Comparison of ENCODE assay signal across 8 mouse cellular contexts in the genomic region with DNA sequence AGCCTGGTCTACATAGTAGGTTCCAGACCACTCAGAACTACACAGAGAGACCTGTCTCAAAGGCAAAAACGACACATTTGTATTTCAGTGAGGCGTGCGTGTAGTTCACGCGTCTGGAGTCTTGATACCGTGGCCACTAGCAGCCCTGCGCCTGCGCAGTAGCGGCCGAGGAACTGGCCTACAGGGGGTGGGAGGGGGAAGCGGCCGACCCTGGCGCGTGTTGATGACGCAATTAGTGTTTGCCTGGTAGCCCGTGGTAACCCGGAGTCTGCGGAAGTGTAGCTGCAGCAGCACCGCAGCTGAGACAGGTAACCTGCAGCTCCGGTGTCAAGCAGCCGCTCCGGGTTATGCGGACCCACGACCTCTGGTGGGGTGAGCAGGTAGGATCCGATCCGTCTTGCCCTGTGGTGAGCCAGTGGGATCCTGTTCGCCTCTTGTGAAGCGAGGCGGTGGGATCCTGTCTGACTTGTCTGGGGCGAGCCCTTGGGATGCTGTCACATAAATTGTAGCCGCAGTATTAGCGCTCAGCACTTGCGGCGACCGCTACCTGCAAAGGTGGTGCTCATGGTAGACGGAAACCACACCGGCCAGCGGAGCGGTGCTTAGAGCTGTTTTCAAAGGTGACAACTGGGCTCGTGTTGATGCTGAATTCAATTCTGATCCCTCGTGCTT. TPM values are rescaled to one million over a fixed set of nuclear protein-coding genes. Genes with fewer than 3 reads are reported as not detected.
DNase-seq lines count a peak whose midpoint lies in the region; ATAC-seq and TF ChIP-seq lines count a peak whose summit lies in the region.

2010111I01Rik (plus strand) TSS at position 254 of the 672 bp plus-strand sequence.

- H3K9me3 ChIP-seq in G1E (replicated peaks): no peaks in the 10 kb centered on the region
- H3K9me3 ChIP-seq in forebrain, embryonic 16.5 days (ENCODE audit: control insufficient read depth, low read length): no peaks in the 10 kb centered on the region
- H3K9me3 ChIP-seq in lung, embryonic 14.5 days (ENCODE audit: low read depth, low read length): no peaks in the 10 kb centered on the region

- peak within 1 kb of the TSS; percentile 69 for H3K9ac ChIP-seq in forebrain, embryonic 16.5 days (replicated peaks; ENCODE audit: low read depth, low read length)
- H3K9ac ChIP-seq in lung, embryonic 14.5 days: peak within 1 kb of the TSS; percentile 70

- DNase-seq in G1E (ENCODE audit: low spot score): peak; percentile 95
- peak; percentile 94 to 96 for DNase-seq in cerebellum, adult 18-20 months
- peak; percentile 95 to 96 for DNase-seq in heart, postnatal 36 days
- peak; percentile 95 to 98 for DNase-seq in layer of hippocampus, adult 2 months (ENCODE audit: low spot score in 2 of 2)
- peak; percentile 99 for DNase-seq in lung, embryonic 14.5 days
- DNase-seq in thymus, adult 2 months: peak; percentile 98

- peak; percentile 81 for ATAC-seq in G1E (ENCODE audit: extremely low read depth, insufficient number of reproducible peaks, low FRiP score, poor library complexity, severe bottlenecking)
- ATAC-seq in forebrain, embryonic 16.5 days: peak; percentile 96
- ATAC-seq in lung, embryonic 14.5 days (ENCODE audit: insufficient read depth): peak; percentile 87

- TF ChIP-seq POLR2A in olfactory bulb, adult 2 months (IDR thresholded peaks at IDR 0.05; ENCODE audit: insufficient read depth, low read depth, low read length): peak; percentile 65
- TF ChIP-seq POLR2A in thymus, adult 2 months (IDR thresholded peaks at IDR 0.05; ENCODE audit: control insufficient read depth, extremely low read depth, insufficient read depth, low read length, poor library complexity): peak; percentile 62

- H3K4me2 ChIP-seq in forebrain, embryonic 16.5 days (ENCODE audit: low read length): peak within 1 kb of the TSS; percentile 72
- H3K4me2 ChIP-seq in lung, embryonic 14.5 days: peak within 1 kb of the TSS; percentile 88

- 1% methylated on average over 41 of the region's 41 CpGs for WGBS in forebrain, embryonic 16.5 days
- under 1% methylated on average over 41 of the region's 41 CpGs for WGBS in lung, embryonic 14.5 days
- under 1% methylated on average over 41 of the region's 41 CpGs for WGBS in olfactory bulb, adult 2 months
- under 1% methylated on average over 41 of the region's 41 CpGs for WGBS in thymus, adult 2 months

- peaks cover 3% of the 10 kb centered on the region; the same call in 1 of the 2 replicates for H3K27me3 ChIP-seq in G1E (ENCODE audit: insufficient read depth, low read length)
- H3K27me3 ChIP-seq in forebrain, embryonic 16.5 days (replicated peaks; ENCODE audit: control insufficient read depth, insufficient read depth, low read length): no peaks in the 10 kb centered on the region
- no peaks in the 10 kb centered on the region for H3K27me3 ChIP-seq in lung, embryonic 14.5 days (ENCODE audit: insufficient read depth, low read length)
- no peaks in the 10 kb centered on the region for H3K27me3 ChIP-seq in thymus, adult 2 months (ENCODE audit: control insufficient read depth, insufficient read depth, low read length)

- H3K36me3 ChIP-seq in G1E (replicated peaks): peaks cover 15% of the 10 kb centered on the region
- H3K36me3 ChIP-seq in forebrain, embryonic 16.5 days (ENCODE audit: control insufficient read depth, insufficient read depth): no peaks in the 10 kb centered on the region
- H3K36me3 ChIP-seq in lung, embryonic 14.5 days (ENCODE audit: insufficient read depth): no peaks in the 10 kb centered on the region
- no peaks in the 10 kb centered on the region for H3K36me3 ChIP-seq in thymus, adult 2 months (ENCODE audit: control insufficient read depth, insufficient read depth, low read length)

- no peak for TF ChIP-seq CTCF in G1E (IDR thresholded peaks at IDR 0.05; ENCODE audit: low read depth, low read length)
- TF ChIP-seq CTCF in layer of hippocampus, adult 2 months (conservative IDR thresholded peaks at IDR 0.05): peak; percentile 62
- peak; percentile 61 for TF ChIP-seq CTCF in lung, embryonic 14.5 days (IDR thresholded peaks at IDR 0.05; ENCODE audit: low read depth)
- TF ChIP-seq CTCF in olfactory bulb, adult 2 months (IDR thresholded peaks at IDR 0.05; ENCODE audit: insufficient read depth, low read depth, low read length): 0 out of 2 replicates have a peak, but pooled peaks have one; percentile 17
- TF ChIP-seq CTCF in thymus, adult 2 months (IDR thresholded peaks at IDR 0.05; ENCODE audit: borderline replicate concordance, control insufficient read depth, extremely low read depth, insufficient read depth, low read length, poor library complexity): peak; percentile 31; the same call in 1 of the 2 replicates

- peak within 1 kb of the TSS; percentile 95 for H3K4me3 ChIP-seq in G1E (ENCODE audit: low read depth, low read length)
- H3K4me3 ChIP-seq in forebrain, embryonic 16.5 days (replicated peaks; ENCODE audit: low read length): peak within 1 kb of the TSS; percentile 73
- peak within 1 kb of the TSS; percentile 84 for H3K4me3 ChIP-seq in layer of hippocampus, adult 2 months
- peak within 1 kb of the TSS; percentile 83 for H3K4me3 ChIP-seq in lung, embryonic 14.5 days (ENCODE audit: low read depth, low read length)
- peak within 1 kb of the TSS; percentile 71 for H3K4me3 ChIP-seq in olfactory bulb, adult 2 months (ENCODE audit: insufficient read depth, low read depth, low read length)
- peak within 1 kb of the TSS; percentile 73 for H3K4me3 ChIP-seq in thymus, adult 2 months (ENCODE audit: control insufficient read depth, insufficient read depth, low read length)

- no peak within 1 kb of the TSS for H3K27ac ChIP-seq in forebrain, embryonic 16.5 days (ENCODE audit: low read length)
- peak within 1 kb of the TSS; percentile 91 for H3K27ac ChIP-seq in layer of hippocampus, adult 2 months
- H3K27ac ChIP-seq in lung, embryonic 14.5 days (ENCODE audit: low read depth): peak within 1 kb of the TSS; percentile 46; the same call in 1 of the 2 replicates
- peak within 1 kb of the TSS; percentile 34 for H3K27ac ChIP-seq in olfactory bulb, adult 2 months (ENCODE audit: insufficient read depth, low read depth, low read length)
- no peak within 1 kb of the TSS for H3K27ac ChIP-seq in thymus, adult 2 months (ENCODE audit: control insufficient read depth, insufficient read depth, low read length)

- intact Hi-C loops in heart, postnatal 36 days (cut with DNase I): loop anchor here (5.0 kb wide), 1 partner anchor 73 kb away; no protein-coding TSS in a partner anchor

- peaks cover 16% of the 10 kb centered on the region for H3K4me1 ChIP-seq in G1E (ENCODE audit: insufficient read depth, low read depth, low read length)
- H3K4me1 ChIP-seq in forebrain, embryonic 16.5 days (replicated peaks; ENCODE audit: control insufficient read depth, insufficient read depth, low read length): peaks cover 8% of the 10 kb centered on the region; the same call in 1 of the 2 replicates
- peaks cover 6% of the 10 kb centered on the region; the same call in 1 of the 2 replicates for H3K4me1 ChIP-seq in lung, embryonic 14.5 days (ENCODE audit: insufficient read depth)
- peaks cover 6% of the 10 kb centered on the region; the same call in 1 of the 2 replicates for H3K4me1 ChIP-seq in olfactory bulb, adult 2 months (ENCODE audit: control insufficient read depth, insufficient read depth, low read length)
- no peaks in the 10 kb centered on the region for H3K4me1 ChIP-seq in thymus, adult 2 months (replicated peaks; ENCODE audit: control insufficient read depth, insufficient read depth, low read length)

RNA-seq across cellular contexts. Expression of gene 2010111I01Rik, which starts in this region (rescaled TPM):
- total RNA-seq in G1E (2014; fragmentation: Nextera tagmentation) (10.1 and 14.7 TPM in 2 replicates), G1E (2017) (57.2 and 59.1 TPM in 2 replicates)
- polyA plus RNA-seq in G1E (2012): 22.2 and 32.2 TPM in 2 replicates
- 30.0 and 30.5 TPM in 2 replicates for polyA plus RNA-seq in forebrain, embryonic 16.5 days (2015; fragmentation: Nextera tagmentation; extraction: Ambion mirVana)
- total RNA-seq in heart, postnatal 36 days (2021): 10 to 100 TPM; 87.8 to 90.0 TPM
- total RNA-seq in layer of hippocampus, adult 2 months (2021): 10 to 100 TPM; 89.8 to 91.4 TPM
- 146 and 156 TPM in 2 replicates for polyA plus RNA-seq in lung, embryonic 14.5 days (2014; fragmentation: Nextera tagmentation; extraction: Ambion mirVana)
- not detected in 2 replicates for polyA plus RNA-seq in olfactory bulb, adult 2 months (2012; ENCODE audit: insufficient read depth, insufficient read length, low replicate concordance, missing spikeins)
- polyA plus RNA-seq in thymus, adult 2 months (2012; rRNA removed): 56.2 and 61.4 TPM in 2 replicates

Comparison
In these comparisons a context has a peak if more than half of its experiments do, and no peak if none do; other contexts are left out.
1. RNA of gene 2010111I01Rik (polyA plus RNA-seq): 146 to 156 TPM in lung, embryonic 14.5 days, 56.2 to 61.4 TPM in thymus, adult 2 months, 30.0 to 30.5 TPM in forebrain, embryonic 16.5 days and 22.2 to 32.2 TPM in G1E; not detected in olfactory bulb, adult 2 months; every median in the first group is over 10 times any median in the second.
2. H3K27ac ChIP-seq: peak in layer of hippocampus, adult 2 months (single experiment), lung, embryonic 14.5 days (single experiment) and olfactory bulb, adult 2 months (single experiment); none in forebrain, embryonic 16.5 days (single experiment) and thymus, adult 2 months (single experiment).
3. Peak in every context shown above with its lines, with median percentiles within 50 percentile points of each other: ATAC-seq, DNase-seq and H3K4me3 ChIP-seq.